Mouse (Mus musculus): Measurements from ENCODE around the gene Mterf4. TPM values are rescaled to one million over a fixed set of nuclear protein-coding genes. Genes with fewer than 3 reads are reported as not detected.

The Mterf4 gene
- total and polyA plus RNA-seq, 3 experiments, result 33.9 to 34.6 TPM; not detected in 1

DNA sequence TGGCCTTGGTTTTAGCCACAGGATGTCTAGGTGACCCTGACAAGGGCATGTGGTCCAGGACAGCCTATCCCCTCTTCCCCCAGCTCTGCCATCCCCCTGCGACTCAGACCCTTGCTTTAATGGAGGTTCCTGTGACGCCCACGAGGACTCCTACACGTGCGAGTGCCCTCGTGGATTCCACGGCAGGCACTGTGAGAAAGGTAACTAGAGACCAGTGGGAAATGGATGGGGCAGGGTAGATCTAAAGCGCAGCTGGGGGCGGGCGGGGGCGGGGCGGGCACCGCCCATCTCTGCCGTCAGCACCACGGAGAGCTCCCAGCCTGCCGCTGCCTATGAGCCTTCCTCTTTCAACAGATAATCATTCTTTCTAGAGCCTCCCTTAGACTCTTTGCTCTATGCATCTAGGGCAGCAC lies 33.3 kb downstream of the Mterf4 start (continued):
- TF ChIP-seq TAL1 (IDR thresholded peaks at IDR 0.05; ENCODE audit: low read length) (no peak), TBP (IDR thresholded peaks at IDR 0.05; ENCODE audit: low read depth, low read length) (no peak)

DNA sequence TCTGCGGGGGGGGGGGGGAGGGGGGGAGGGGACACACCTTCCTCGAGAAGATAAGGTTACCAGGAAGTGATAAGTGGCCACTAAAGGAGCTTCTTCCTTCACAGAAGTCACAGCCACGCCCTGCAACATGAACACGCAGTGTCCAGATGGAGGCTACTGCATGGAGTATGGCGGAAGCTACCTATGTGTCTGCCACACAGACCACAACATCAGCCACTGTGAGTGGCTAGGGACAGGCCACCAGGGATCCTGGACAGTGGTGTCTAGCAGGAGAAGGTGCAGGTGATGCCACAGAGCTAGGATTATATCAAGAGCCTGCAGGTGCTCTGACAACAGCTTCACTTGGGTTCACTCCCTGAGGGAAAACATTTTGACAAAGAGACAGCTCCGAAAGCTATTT lies 34.0 kb downstream of the Mterf4 start:
- Histone ChIP-seq H3K36me3 (ENCODE audit: control insufficient read depth in 1 of 2, insufficient read depth in 2 of 2, low read length in 2 of 2) (no peaks in the 10 kb centered on the region; a peak in 1 of 4 replicates), H3K27me3 (ENCODE audit: control insufficient read depth in 1 of 2, insufficient read depth in 2 of 2, low read length in 2 of 2) (no peaks in the 10 kb centered on the region; a peak in 1 of 4 replicates), H3K9me3 (replicated peaks; ENCODE audit: insufficient read depth, low read length) (no peaks in the 10 kb centered on the region), H3K9ac (ENCODE audit: control insufficient read depth, low read depth, low read length, poor library complexity, severe bottlenecking) (no peak overlapping the region), H3K79me2 (ENCODE audit: control insufficient read depth, insufficient read depth, low read length, poor library complexity) (no peaks in the 10 kb centered on the region), H3K4me3 (ENCODE audit: control insufficient read depth in 1 of 2, insufficient read depth in 1 of 2, low read depth in 2 of 2, low read length in 2 of 2) (no peak overlapping the region), H3K27ac (ENCODE audit: control insufficient read depth, low read depth, low read length) (no peak overlapping the region), H3K4me1 (ENCODE audit: control insufficient read depth in 1 of 2, insufficient read depth in 2 of 2, low read length in 2 of 2) (peaks cover 0 to 5% of the 10 kb centered on the region in 2 experiments; a peak in 1 of 4 replicates)
- DNase-seq (ENCODE audit: low read depth, low spot score), result no peak
- TF ChIP-seq MAX (IDR thresholded peaks at IDR 0.05; ENCODE audit: low read length), result no peak
- no peak for TF ChIP-seq UBTF (IDR thresholded peaks at IDR 0.05; ENCODE audit: borderline replicate concordance, insufficient read depth, low read depth, low read length)

DNA sequence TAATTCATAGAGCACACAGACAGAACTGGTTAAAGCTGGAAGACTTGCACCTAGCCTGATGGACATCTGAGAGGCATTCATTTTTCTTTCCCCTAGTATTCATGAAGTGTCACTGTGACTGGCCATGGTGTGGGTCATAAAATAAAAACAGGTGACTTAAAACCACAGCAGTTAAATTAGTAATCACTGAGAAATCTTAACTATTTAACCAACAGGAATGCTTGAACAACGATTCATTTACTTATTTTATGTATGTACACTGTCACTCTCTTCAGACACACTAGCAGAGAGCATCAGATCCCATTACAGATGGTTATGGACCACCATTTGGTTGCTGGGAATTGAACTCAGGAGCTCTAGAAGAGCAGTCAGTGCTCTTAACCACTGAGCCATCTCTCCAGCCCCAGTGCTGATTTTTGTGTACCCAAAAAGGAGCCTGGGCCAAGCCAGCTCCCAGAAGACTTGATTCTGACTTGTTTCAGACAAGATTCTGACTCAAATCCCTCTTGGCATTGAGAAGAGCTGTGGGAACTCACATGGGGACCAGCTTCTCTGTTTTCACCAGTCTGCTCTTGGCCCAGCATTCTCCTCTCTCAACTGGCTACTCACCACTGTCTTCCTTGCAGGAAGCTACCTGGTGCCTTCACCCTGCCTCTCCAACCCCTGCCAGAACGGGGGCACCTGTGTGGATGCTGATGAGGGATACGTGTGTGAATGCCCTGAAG lies 35.0 kb downstream of the Mterf4 start:
- H3K4me3 ChIP-seq (ENCODE audit: control insufficient read depth in 1 of 2, insufficient read depth in 1 of 2, low read depth in 2 of 2, low read length in 2 of 2), result no peak overlapping the region
- TF ChIP-seq MEF2A (IDR thresholded peaks at IDR 0.05; ENCODE audit: extremely low read depth, insufficient replicate concordance, low read depth, low read length, poor library complexity, severe bottlenecking) (no peak), ZC3H11A (IDR thresholded peaks at IDR 0.05; ENCODE audit: low read depth, low read length) (no peak), ZKSCAN1 (IDR thresholded peaks at IDR 0.05; ENCODE audit: low read depth, low read length) (no peak), CTCF (IDR thresholded peaks at IDR 0.05 in 2 of 3, conservative IDR thresholded peaks at IDR 0.05 in 1 of 3; ENCODE audit: control insufficient read depth in 1 of 3, insufficient read depth in 1 of 3, low read depth in 2 of 3, low read length in 3 of 3, poor library complexity in 1 of 3, severe bottlenecking in 1 of 3) (no peak), MYC (IDR thresholded peaks at IDR 0.05; ENCODE audit: low read depth, low read length) (no peak), ELF1 (IDR thresholded peaks at IDR 0.05; ENCODE audit: low read depth, low read length) (no peak), BHLHE40 (IDR thresholded peaks at IDR 0.05; ENCODE audit: borderline replicate concordance, low read depth, low read length) (no peak), USF2 (IDR thresholded peaks at IDR 0.05; ENCODE audit: borderline replicate concordance in 1 of 2, insufficient read depth in 1 of 2, low read depth in 1 of 2, low read length in 2 of 2) (no peak), SMC3 (IDR thresholded peaks at IDR 0.05; ENCODE audit: low read depth, low read length) (no peak), GATA1 (IDR thresholded peaks at IDR 0.05; ENCODE audit: low read depth, low read length) (no peak), NELFE (IDR thresholded peaks at IDR 0.05; ENCODE audit: low read depth, low read length) (no peak), CHD2 (IDR thresholded peaks at IDR 0.05; ENCODE audit: low read length) (no peak), ZMIZ1 (IDR thresholded peaks at IDR 0.05; ENCODE audit: low read depth, low read length) (no peak)
- H3K27me3 ChIP-seq (ENCODE audit: control insufficient read depth in 1 of 2, insufficient read depth in 2 of 2, low read length in 2 of 2), result no peaks in the 10 kb centered on the region; a peak in 1 of 4 replicates
- H3K36me3 ChIP-seq (ENCODE audit: control insufficient read depth in 1 of 2, insufficient read depth in 2 of 2, low read length in 2 of 2), result no peaks in the 10 kb centered on the region; a peak in 1 of 4 replicates
- H3K9me3 ChIP-seq (replicated peaks; ENCODE audit: insufficient read depth, low read length), result no peaks in the 10 kb centered on the region
- H3K79me2 ChIP-seq (ENCODE audit: control insufficient read depth, insufficient read depth, low read length, poor library complexity), result no peaks in the 10 kb centered on the region
- DNase-seq (ENCODE audit: low read depth, low spot score), result no peak
- no peak overlapping the region for H3K9ac ChIP-seq (ENCODE audit: control insufficient read depth, low read depth, low read length, poor library complexity, severe bottlenecking)
- H3K27ac ChIP-seq (ENCODE audit: control insufficient read depth, low read depth, low read length), result no peak overlapping the region
- peaks cover 0 to 7% of the 10 kb centered on the region in 2 experiments; a peak in 1 of 4 replicates for H3K4me1 ChIP-seq (ENCODE audit: control insufficient read depth in 1 of 2, insufficient read depth in 2 of 2, low read length in 2 of 2)
